Mouse (Mus musculus) liver, embryonic 14.5 days (tissue): ENCODE results near the gene Gramd1b.

Source experiments
- CTCF ChIP-seq: IDR thresholded peaks from 2 replicates; pipeline ENCODE4 v1.5.1; 2016; ENCODE audit warnings: antibody characterized with exemption, low read depth, control low read depth
- EP300 ChIP-seq: IDR thresholded peaks from 2 replicates; pipeline ENCODE4 v1.6.1; 2016; ENCODE audit warnings: antibody characterized with exemption, low read depth

GRCm38 (mm10) chr9:40455020-40455335, 76.2 kb downstream of the Gramd1b start:
- TF ChIP-seq CTCF: no peak
- TF ChIP-seq EP300: no peak
